Mouse (Mus musculus): ENCODE measurements at regions not wholly inside any gene's neighbourhood (a gene's known extent, or its start where the extent isn't known, plus 50 kb on each side); places are given as distances from the start of the nearest gene placed in this dataset.

DNA sequence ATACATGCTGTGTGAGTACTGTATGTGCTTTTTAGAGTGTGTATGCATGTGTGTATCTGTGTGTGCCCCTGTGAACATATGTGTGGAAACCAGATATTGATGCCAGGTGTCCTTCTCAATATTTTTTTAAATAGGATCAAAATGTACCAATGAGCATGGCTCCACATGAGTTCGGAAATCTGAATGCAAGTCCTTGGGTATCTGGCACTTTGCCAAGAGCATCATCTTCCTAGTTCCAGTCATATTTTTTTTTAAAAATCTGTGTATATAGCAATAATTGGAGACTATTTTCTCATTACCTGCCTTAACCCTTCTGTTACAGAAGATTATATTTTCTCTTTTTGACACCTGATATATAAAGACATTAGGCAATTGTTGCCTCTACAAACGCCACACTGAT is 255.0 kb upstream of the BC052040 start:
- DNase-seq = peak; percentile 62 to 71

DNA sequence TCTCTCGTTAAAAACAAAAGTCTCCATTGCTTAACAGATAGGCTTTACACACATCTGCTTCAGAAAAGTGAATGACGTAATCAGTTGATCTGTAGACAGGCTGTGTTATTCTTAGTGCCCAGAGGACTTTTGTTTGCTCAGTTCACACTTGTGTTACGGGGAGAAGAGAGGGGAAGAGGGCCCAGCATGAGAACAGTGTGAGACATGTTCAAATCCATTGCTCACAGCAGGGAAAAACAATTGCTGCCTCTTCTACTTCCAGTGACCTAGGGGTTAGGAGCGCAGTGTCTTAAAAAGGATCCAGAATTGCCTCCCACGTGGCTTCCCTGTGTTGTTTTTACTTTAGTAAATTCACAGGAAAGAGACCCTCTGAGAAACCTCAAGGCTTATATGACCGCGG is 243.3 kb upstream of the BC052040 start:
- no peak for DNase-seq

DNA sequence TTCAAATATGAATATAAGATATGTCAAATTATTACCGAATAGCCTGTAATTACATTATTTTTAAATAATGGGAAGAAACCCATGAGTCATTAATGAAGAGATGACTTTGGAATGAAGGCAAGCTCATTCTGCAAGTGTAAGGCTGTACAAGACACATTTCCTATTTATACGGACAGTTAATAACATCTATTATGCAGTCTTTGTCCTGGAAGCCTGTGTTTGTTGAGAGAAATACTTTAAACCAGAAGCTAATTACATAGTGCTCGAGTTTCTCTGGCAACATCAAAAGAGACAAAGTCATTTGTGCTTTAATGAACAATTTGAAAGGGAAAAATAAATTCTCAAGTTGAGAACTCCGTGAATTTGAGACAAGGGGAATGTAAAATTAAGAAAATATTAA is 242.5 kb upstream of the BC052040 start:
- no peak for DNase-seq

GRCm38 (mm10) chr2:115342360-115342759 is 239.2 kb upstream of the BC052040 start:
- no peak for DNase-seq

DNA sequence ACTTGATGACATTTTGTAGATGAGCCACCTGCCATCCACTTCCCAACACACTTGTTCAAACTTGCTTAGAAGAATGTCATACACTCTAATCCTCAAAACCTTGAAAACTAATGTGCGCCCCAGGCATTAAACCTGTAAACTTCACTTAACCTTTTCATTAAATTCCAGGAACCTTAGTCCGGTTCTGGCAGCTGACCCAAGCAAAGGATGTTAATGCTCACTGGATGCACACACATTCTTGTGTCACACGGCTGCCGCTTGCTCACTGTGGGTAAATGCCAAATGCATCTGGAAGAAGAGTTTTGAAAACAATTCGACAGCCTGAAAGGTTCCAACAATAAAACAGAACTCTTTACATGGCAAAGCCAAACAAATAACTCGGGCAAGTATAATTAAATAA is 235.0 kb upstream of the BC052040 start:
- no peak for DNase-seq

- peak; percentile 37 to 42 for DNase-seq
Measured at GRCm38 (mm10) chr2:115348263-115348662, 233.3 kb upstream of the BC052040 start.

GRCm38 (mm10) chr2:115371072-115371471 is 210.4 kb upstream of the BC052040 start:
- DNase-seq = no peak

GRCm38 (mm10) chr2:115375336-115375735 is 206.2 kb upstream of the BC052040 start:
- peak in 1 of 2 experiments; percentile 20 for DNase-seq

DNA sequence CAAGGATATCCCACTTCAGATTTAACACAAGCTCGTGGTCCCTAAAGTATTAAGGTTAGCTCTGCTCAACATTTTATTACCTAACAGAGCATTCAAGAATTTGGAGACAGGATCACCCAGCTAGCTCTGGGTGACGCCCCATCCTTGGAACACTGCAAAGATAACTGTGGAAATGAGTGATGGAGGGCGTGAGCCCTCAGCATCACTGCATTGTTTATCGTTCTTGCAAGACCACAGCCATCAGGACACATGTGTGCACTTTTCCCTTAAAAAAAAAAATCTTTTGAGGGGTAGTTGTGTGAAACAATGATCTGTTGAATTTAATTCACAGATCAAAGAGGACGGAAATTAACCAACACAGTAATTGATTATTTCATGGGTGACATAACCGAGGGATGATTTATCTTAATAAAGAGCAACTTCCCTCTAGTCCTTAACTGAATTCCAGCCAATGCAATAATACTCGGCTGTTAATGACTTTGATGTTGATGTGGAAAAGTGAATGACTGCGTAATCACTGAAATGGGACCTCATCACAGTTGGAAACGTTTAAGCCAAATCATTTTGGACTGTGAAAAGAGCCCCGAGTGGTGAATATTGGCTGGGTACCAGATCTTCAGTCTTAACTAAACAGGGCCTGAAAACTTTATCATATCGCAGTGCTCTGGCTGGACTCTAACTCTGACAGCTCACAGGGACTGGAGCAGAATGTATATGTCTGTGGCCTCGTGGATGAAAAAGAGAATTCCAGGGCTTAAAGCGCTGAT is 196.9 kb upstream of the BC052040 start:
- peak in 1 of 2 experiments; percentile 7 for DNase-seq

GRCm38 (mm10) chr2:115385207-115386168 is 196.0 kb upstream of the BC052040 start:
- no peak for DNase-seq

DNA sequence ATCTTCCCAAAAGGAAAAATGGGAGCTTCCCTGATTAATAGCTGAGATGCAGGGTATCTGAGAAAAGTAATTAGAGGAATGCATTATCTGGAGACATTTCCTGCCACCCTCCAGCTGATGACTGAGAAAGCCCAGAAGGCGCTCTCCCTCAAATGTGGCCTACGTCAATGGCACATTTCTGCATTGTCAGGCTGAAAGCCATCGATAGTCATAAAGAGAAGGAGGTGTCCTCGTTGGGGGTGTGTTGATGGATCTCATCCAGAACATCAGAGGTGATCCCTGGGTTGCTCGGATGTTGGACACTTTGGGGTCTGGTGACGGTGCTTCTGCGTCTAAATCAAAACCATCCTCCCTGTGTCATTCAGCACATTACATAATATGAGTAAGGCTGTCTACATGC is 189.9 kb upstream of the BC052040 start:
- DNase-seq = no peak

DNA sequence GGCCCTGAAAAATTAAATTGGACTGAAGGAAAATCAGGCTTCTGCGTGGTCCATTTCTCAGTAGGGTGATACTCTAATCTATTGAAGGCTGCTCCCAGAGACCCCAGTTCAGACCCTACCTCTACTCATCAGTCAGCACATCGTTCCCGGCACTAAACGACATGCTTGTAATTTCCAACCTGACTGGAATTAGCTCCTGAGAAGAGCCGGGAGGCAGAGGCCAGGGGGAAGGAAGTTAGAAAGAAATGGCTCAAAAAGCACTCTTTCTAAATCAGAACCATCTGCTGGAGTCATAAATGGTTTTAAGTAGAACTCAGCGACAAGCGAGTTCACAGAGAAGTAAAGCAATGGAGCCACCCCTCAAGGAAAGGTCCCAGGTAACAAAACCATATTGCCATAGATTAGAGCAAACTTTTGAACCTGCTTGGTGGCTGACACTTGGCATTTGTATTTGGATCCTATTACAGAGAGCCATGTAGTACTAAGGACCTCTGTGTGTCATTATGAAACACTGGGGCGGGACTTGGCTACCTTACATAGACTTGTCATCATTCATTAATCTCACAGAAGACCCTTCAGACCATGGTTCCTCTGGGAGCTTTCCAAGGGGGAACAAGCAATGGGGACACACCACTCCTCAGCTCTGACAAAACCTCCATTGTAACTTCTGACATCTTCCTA is 189.3 kb upstream of the BC052040 start:
- no peak for DNase-seq

- no peak for DNase-seq
Measured at GRCm38 (mm10) chr2:115394091-115394490, 187.4 kb upstream of the BC052040 start.

DNA sequence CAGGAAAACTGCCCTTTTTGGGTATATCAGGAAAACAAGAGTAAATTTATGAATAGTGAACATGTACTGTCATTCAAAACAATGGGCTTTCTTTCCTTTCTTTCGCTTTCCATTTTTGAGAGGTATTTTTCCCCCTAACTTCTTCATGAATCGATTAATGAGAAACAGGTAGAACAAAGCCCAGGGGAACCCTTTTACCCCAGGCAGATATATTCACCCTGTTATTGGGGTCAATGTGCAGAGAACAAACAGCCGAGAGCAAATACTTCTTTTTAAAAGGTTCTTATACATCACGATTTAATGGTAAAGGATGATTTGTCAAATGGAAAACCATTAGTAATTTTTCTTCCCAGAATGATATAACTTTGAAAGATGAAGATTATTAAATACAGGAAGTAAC is 183.0 kb upstream of the BC052040 start:
- no peak for DNase-seq

- DNase-seq = no peak
Measured at GRCm38 (mm10) chr2:115399107-115399740, 182.3 kb upstream of the BC052040 start.

GRCm38 (mm10) chr2:115399987-115400550 is 181.4 kb upstream of the BC052040 start:
- DNase-seq = no peak

- no peak for DNase-seq
Measured at GRCm38 (mm10) chr2:115402246-115402645, 179.3 kb upstream of the BC052040 start.

DNA sequence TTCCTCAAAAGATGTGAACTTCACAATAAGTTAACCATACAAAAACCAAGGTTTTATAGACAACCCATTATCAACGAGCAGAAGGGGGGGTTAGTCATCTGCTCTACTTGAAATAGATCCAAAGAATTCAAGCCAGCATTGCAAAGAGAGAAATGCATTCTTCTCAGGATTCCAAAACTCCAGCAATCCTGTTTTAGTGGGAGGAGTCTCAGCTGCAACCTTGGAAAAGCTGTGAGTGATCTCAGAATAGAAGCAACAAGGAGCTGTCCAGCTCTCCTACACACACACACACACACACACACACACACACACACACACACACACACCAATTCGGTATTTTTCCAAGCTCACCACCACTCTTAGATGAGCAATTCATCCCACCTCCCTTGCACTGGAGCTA is 149.0 kb upstream of the BC052040 start:
- peak in 1 of 2 experiments; percentile 9 for DNase-seq

- no peak for DNase-seq
Measured at GRCm38 (mm10) chr2:115441100-115441499, 140.4 kb upstream of the BC052040 start.

- no peak for DNase-seq
Measured at GRCm38 (mm10) chr2:115449783-115450483, 131.6 kb upstream of the BC052040 start.

- DNase-seq = no peak
Measured at GRCm38 (mm10) chr2:115455593-115455992, 125.9 kb upstream of the BC052040 start.

Data from cerebellum, postnatal 14 days (tissue).